Mouse (Mus musculus) activated CD4-positive, CD25-positive, alpha-beta regulatory T cell, adult 4 months (primary cell): ENCODE measurements around the gene Nyx. TPM values are rescaled to one million over a fixed set of nuclear protein-coding genes. Genes with fewer than 3 reads are reported as not detected.

Experiments
- ATAC-seq: one replicate; pipeline ENCODE4 v1.8.0; 2017
- polyA plus RNA-seq, 2 experiments: library from polyadenylated mRNA; unstranded; fragments of 100-300 nt; shearing (Covaris generic); gene quantifications; one replicate each; pipeline ENCODE4 v1.2.1; 2017

Nyx gene
- polyA plus RNA-seq, 2 experiments from 2014 or later = not detected

DNA sequence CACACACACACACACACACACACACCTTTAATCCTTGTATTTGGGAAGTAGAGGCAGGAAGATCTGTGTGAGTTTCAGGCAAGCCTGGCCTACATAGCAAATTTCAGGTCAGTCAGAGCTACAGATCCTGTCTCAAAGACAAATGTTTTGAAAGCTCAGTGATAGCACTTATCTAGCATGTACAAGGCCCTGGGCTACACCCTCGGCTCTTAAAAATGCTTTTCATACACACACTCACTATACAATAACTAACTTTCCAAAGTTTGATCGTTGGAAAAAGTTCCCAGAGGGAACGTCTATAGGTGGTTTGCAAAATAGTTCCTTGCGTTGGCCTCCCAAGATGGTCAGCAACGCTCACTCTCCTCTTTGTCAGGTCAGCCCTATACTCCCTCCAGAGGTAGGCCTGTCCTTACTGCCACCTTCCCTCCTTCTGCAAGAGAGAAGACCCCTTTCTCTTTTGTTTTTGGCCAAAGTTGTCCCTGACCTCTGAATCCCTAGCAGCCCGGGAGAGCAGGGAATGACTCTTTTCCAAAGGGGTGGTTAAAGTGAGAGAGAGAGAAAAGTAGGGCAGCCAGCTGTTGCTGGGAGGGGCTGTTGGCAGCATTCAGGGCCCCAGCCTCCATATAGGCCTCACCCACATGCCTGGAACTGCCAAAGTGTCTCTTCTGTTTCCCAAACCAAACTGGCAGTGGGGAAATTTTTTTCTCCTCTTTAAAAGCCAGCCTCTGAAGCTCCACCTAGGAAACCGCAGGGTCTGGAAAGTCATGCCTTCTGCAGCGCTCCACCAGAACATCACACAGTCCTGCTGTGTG lies 29.2 kb downstream of the Nyx start:
- no peak for ATAC-seq

DNA sequence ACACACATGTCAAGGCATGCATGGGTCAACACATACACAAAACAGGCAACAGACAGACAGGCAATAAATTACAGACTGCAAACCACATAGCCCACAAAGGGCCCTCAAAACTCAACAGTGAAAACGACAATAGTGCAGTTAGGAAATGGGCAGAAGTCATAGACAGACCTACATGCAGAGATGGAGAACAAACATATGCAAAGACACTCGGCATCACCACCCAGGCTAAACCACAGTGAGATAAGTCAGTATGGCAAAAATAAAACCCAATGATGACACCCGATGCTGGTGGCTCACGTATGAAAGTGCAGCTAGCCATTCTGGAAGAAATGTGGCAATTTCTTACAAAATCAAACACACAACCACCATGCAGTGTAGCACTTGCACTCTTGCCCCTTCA lies 34.4 kb downstream of the Nyx start:
- no peak for ATAC-seq

DNA sequence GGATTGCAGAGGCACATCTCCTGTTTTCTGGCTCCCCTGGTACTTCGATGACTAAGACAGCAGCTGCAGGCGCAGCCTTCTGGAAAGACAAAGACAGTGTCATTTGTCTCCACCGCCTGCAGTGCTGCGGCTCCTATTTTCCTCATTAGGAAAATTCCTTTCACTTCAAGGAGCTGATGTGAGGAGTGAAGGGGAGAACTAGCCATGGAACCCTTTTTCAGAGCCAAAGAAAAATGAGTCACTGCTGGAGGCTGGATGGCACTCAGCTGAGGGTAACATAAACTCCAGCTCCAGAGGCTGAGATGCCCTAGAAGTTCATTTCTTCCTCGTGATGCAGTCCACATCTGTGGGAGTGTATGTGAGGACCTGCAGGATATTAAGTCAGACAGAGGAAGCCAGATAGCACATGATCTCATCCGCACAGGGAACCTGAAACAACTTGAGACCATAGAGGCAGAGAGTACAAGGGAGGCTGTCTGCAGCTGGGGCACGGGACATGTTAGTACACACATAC lies 37.0 kb downstream of the Nyx start:
- ATAC-seq = no peak

DNA sequence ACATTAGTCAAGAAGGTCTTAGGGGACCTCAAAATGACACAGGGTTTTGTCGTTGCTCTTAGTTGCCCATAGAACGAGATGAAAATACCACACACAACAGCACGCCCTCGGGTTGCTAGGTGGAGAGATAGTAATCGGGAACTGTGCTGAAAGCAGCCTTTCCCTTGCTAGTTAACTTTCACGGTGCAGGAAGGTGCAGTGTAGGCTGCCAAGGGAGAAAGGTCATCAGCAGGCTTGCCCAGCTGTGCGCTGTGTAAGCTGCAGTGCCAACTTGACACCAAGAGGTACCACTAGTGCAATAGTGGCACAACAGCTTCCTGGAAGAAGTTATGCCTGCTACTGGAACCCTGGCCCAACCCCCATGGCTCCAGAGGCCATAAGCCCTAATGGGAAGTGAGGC lies 38.5 kb downstream of the Nyx start:
- no peak for ATAC-seq

DNA sequence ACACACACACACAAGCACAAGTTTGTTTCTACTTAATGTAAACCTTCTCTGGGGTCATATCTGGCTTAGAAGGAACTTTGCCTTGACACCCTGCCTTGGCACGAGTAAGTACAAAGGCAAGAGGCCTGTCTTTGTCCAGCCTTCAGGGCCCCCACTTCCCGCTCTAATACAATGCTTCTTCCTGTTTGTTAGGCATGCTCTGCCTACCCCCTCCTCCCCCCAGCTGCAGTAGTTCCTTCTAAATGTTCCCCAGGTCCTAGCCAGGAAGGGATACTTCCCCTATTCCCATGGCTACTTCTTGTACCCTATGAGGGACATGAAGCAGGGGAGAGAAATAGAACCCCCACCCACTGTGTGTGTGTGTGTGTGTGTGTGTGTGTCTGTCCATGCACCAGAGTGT lies 40.5 kb downstream of the Nyx start:
- ATAC-seq = no peak

DNA sequence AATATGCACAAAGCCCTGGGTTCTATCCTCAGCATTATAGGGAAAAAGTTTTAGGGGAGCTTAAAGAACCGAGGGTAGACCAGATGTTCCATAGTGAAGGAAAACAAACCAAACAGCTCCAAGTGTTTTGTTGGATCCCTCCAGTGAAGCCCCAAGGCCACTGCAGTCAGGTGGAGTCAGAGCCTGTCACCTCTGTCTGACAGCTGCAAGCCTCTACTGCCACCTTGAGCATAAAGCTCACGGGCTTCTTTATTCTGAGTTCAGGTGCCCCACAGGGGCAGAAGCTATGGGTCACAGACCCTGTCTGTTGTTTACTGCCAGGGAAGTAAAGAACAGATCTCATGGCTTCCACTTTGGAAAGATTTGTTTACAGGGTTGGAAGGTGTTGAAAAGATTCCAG lies 47.2 kb downstream of the Nyx start:
- no peak for ATAC-seq

DNA sequence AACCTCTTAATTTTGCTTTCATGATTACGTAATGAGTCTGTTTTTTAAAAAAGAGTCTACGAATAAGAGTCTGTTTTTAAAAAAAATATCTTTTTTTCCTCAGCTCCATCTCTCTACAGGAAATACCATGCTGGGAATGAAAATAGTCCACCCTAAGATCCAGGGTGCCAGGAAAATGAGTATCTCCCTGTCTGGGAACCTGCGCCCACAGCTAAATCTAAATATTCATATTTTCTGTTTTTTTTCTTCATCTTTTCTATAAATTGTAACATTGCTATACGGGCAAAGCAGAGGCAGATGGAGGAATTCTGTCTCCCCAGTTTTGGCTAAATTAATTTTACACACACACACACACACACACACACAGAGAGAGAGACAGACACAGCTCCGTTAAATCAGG lies 48.0 kb downstream of the Nyx start:
- no peak for ATAC-seq

DNA sequence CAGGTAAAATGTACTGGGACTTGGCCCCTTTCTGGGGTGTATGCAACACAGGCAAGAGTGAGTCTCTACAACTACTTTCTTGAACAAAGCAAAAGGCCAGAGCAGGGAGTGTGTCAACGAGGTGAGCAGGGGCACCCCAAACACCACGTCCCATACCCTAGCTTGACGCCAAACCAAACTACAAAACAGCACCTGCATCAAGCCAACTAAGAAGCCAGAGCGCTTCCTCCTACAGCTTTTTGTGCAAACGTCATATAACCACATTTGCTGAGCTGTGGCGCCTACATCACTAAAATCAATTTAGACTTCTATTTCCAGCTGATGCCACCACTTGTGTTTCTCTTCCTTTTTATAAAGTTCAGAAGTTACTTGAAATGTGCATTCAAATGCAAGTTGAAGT lies 50.5 kb downstream of the Nyx start:
- no peak for ATAC-seq

DNA sequence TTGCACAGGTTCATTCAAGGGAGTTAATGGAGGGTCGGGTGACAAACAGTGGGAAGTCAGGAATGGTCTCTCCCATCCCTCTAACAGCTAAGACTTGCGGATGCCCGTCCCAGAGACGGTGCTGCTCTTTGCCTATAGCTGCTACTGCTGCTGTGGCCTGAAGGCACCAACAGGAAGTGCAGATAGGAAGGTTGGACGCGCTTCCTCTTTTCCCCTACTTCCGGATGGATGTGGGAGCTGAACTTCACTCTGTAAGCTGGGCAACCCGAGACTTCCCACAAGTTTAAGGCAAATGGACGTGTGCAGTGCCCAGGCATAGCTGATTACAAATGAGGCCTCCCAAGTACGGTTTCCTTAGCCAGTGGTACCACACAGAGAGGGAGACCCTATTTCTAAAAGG lies 52.1 kb downstream of the Nyx start:
- no peak for ATAC-seq

DNA sequence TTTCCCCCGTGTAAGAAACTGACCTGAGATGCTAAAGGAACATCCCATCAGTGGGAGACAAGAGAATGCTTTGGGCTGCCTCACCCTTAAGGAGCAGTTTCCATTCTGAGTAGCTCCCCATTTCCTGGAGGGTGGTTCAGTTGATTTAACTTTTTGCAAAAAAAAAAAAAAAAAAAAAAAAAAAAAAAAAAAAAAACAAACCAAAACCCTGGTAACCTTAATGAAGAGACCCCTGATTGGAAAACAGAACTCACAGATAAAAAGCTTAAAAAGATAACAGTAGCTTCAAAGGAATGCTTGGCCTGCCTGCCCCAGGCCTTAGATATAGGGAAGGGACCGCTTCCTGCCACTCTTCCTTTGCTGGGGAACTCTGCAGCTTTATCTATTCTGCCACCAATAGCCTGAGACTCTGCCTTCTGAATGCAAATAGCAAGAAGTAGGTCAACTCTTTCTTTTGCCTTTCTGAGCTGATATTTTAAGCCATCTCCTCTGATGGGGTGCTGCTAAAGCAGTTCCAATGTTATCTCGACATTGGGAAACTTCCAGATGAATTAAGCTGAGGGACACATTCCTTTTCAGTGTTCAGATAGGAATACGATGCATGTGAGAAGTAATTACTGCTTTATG lies 53.0 kb downstream of the Nyx start:
- no peak for ATAC-seq

DNA sequence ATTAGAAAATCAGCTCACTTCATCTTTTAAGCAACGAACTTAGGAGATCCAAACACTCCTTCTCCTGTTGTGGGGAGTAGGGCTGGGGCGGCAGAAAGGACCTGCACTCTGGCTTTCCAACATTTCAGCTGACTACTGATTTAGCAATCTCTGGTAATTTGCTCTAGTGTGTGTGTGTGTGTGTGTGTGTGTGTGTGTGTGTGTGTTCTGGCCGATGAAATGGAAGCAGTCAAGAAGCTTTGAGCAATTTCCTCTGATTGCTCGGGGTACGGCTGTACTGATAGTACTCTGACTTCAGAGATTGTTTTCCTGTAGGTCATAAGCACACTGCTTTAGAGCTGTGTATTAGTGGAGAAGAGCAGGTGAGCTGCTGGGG lies 53.5 kb downstream of the Nyx start:
- no peak for ATAC-seq

DNA sequence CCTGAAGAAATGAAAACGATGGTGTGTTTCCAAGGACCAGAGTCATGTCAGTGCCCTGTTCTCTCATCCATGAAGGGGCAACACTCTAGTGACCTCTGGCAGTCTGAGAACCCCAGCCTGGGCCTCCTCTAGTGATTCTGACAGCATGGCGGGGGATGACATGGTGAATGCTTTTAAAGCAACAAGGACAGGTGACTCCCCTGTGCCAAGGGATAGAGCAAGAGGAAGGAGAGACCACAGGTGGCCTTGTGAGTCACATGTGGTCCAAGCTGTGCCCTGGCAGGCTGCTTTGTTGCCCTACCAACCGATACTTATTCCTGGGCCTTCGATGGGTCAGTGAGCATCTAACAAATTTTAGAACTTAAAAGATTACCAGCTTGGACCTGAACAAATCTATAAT lies 54.7 kb downstream of the Nyx start:
- ATAC-seq = no peak

DNA sequence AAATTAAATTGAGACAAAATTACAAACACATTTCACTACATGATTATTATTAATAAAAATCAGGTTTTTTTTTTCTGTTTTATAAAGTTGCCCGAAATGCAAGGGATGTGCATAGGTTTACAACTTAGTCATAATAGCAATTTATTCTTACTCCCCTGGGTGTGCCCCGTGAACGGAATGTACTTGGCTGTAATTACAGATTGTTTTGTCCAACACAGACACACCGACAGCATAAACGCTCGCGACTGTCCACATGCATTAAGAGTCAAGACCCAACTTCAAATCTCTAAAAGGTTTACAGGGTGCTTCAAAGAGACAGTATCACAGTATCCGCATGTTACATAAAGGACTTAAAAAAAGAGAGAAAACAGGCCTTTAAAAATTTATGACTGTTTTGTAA lies 55.4 kb downstream of the Nyx start:
- no peak for ATAC-seq

Other genes starting within 250 kb of the Nyx start
- 10 to 100 TPM; 33.9 to 42.2 TPM for gene Ddx3x, start 185.1 kb upstream of the Nyx start, polyA plus RNA-seq
- 10 to 100 TPM; 19.6 to 22.7 TPM for gene Gpr34, start 166.0 kb downstream of the Nyx start, polyA plus RNA-seq
- gene Gpr82, start 195.3 kb downstream of the Nyx start, polyA plus RNA-seq = under 1 TPM in 1 of 2 experiments, not detected in 1; 0.53 TPM